Mouse (Mus musculus) C2C12 (cell line): ENCODE measurements around the gene Prr5. TPM values are rescaled to one million over a fixed set of nuclear protein-coding genes. Genes with fewer than 3 reads are reported as not detected.

Experiments used
- H3K27me3 ChIP-seq: one replicate; pipeline ENCODE4 v1.6.1; 2011; ENCODE audit not compliant: control insufficient read depth, insufficient read depth, insufficient read length
- H3K36me3 ChIP-seq: one replicate; pipeline ENCODE4 v1.6.1; 2011; ENCODE audit not compliant: control insufficient read depth, insufficient read depth
- H3K4me3 ChIP-seq: one replicate; pipeline ENCODE4 v1.5.1; 2011; ENCODE audit warnings: mild to moderate bottlenecking, control low read depth; ENCODE audit not compliant: poor library complexity, insufficient read depth, severe bottlenecking
- H3K79me2 ChIP-seq: one replicate; pipeline ENCODE4 v1.6.1; 2011; ENCODE audit not compliant: control insufficient read depth, insufficient read depth
- H3K79me3 ChIP-seq: one replicate; pipeline ENCODE4 v1.6.1; 2011; ENCODE audit warnings: low read depth, control low read depth
- H3ac ChIP-seq: one replicate; pipeline ENCODE3; 2011; ENCODE audit warnings: low read depth; ENCODE audit not compliant: control insufficient read depth, insufficient read length
- CEBPB ChIP-seq: IDR thresholded peaks from one replicate; pipeline ENCODE4 v1.6.1; 2011; ENCODE audit warnings: low read depth, mild to moderate bottlenecking, control low read depth, moderate library complexity
- CTCF ChIP-seq: IDR thresholded peaks from one replicate; pipeline ENCODE4 v1.5.1; 2011; ENCODE audit not compliant: control insufficient read depth, insufficient read depth, insufficient read length
- FOSL1 ChIP-seq: IDR thresholded peaks from one replicate; pipeline ENCODE4 v1.8.0; 2011; ENCODE audit warnings: mild to moderate bottlenecking, low read length; ENCODE audit not compliant: poor library complexity, insufficient read depth, severe bottlenecking
- MAX ChIP-seq: IDR thresholded peaks from one replicate; pipeline ENCODE4 v1.6.1; 2011; ENCODE audit warnings: mild to moderate bottlenecking, control low read depth
- MYOD1 ChIP-seq: IDR thresholded peaks from one replicate; pipeline ENCODE4 v1.6.1; 2011; ENCODE audit warnings: low read depth; ENCODE audit not compliant: control insufficient read depth, insufficient read length
- MYOG ChIP-seq: IDR thresholded peaks from one replicate; pipeline ENCODE4 v1.6.1; 2011; ENCODE audit not compliant: control insufficient read depth, insufficient read length; ENCODE audit errors: extremely low read depth
- USF1 ChIP-seq: IDR thresholded peaks from one replicate; pipeline ENCODE4 v1.6.1; 2011; ENCODE audit warnings: low read depth, mild to moderate bottlenecking, control low read depth, moderate library complexity
- polyA plus RNA-seq: library from polyadenylated mRNA; unstranded; fragments of >200 nt; fragmentation: generic; extraction: Trizol; gene quantifications from one replicate; pipeline ENCODE4 v1.2.1, GENCODE M21; 2012; ENCODE audit warnings: missing spikeins

Gene Prr5
- polyA plus RNA-seq, 1 experiment = 9.9 TPM

DNA sequence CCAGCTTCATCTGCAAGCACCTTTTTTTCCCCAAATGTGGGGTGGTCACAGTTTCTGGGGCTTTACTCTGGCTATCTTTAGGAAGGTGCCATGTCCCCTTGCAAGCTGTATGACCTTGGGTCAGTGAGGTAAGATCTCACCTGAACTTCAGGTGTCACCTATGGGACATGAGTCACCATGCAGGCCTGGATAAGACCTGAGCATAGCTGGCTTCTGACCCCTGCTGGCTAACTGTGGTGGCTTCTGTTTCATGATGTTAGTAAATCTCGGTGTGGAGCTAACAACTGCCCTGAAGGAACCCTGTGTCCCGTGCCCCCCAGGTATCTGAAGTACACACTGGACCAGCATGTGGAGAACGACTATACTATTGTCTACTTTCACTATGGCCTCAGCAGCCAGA, 72.2 kb downstream of the Prr5 start:
- TF ChIP-seq FOSL1 (no peak), MYOD1 (no peak), CEBPB (no peak), MYOG (no peak), MAX (no peak), CTCF (no peak), USF1 (no peak)
- H3K4me3 ChIP-seq = no peak overlapping the region
- no peaks in the 10 kb centered on the region for H3K27me3 ChIP-seq
- H3ac ChIP-seq = no peak overlapping the region
- H3K79me3 ChIP-seq = no peaks in the 10 kb centered on the region
- H3K79me2 ChIP-seq = no peaks in the 10 kb centered on the region
- no peaks in the 10 kb centered on the region for H3K36me3 ChIP-seq

GRCm38 (mm10) chr15:84743347-84743746, 73.9 kb downstream of the Prr5 start:
- H3K79me3 ChIP-seq = no peaks in the 10 kb centered on the region
- no peaks in the 10 kb centered on the region for H3K27me3 ChIP-seq
- H3ac ChIP-seq = no peak overlapping the region
- no peaks in the 10 kb centered on the region for H3K79me2 ChIP-seq
- no peak overlapping the region for H3K4me3 ChIP-seq
- H3K36me3 ChIP-seq = no peaks in the 10 kb centered on the region
- TF ChIP-seq MYOD1 = no peak
- TF ChIP-seq USF1 = peak; percentile 65

DNA sequence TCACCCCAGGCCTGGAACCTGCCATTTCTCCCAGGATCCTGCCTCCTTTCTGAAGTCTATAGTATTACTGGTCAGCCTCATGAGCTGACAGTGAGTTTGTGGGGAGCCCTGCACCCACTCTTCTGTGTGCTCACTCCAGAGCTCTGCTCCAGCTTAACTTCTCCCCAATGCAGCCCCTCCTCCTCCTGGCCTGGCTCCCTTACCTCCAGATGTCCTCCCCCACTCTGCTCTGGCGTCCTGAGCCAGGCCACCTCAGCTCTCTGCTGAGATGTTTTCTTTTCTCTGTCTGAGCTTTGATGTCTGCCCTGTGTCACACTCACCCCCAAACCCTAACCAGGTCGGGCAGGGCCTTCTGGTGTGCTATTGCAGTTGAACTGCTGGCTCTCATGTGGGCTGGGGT, 74.9 kb downstream of the Prr5 start:
- Histone ChIP-seq H3K36me3 (no peaks in the 10 kb centered on the region), H3K4me3 (no peak overlapping the region), H3K27me3 (no peaks in the 10 kb centered on the region), H3ac (no peak overlapping the region), H3K79me3 (no peaks in the 10 kb centered on the region), H3K79me2 (no peaks in the 10 kb centered on the region)
- TF ChIP-seq MYOD1 = no peak
- no peak for TF ChIP-seq CTCF
- TF ChIP-seq MYOG = no peak
- no peak for TF ChIP-seq FOSL1
- TF ChIP-seq USF1 = no peak
- no peak for TF ChIP-seq MAX

DNA sequence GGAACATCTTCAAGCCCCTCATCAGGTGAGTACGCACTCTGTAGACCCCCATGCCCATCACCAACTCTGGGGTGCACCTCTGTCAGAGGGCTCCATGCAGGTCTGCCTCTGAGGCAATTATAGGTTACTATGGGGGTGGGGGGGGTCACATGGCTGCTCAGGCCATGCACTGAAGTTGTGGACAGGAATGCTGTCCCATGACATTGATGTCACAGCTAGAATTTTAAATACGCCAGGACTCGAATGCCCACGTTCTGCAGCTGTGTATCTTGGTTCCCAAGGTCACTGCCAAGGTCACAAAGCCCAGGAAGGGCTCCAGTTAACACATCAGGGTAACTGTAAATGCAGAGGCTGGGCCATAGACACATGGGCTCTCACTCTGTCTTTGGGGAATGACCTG, 76.4 kb downstream of the Prr5 start:
- Histone ChIP-seq H3K79me2 (no peaks in the 10 kb centered on the region), H3K36me3 (no peaks in the 10 kb centered on the region)
- TF ChIP-seq FOSL1 (no peak), MAX (no peak), CTCF (no peak), MYOD1 (no peak), USF1 (no peak), MYOG (no peak), CEBPB (no peak)

More for the DNA sequence above, 76.4 kb downstream of the Prr5 start:
- no peaks in the 10 kb centered on the region for H3K79me3 ChIP-seq
- H3ac ChIP-seq = no peak overlapping the region
- no peaks in the 10 kb centered on the region for H3K27me3 ChIP-seq
- no peak overlapping the region for H3K4me3 ChIP-seq

Other genes starting within 250 kb of the Prr5 start
- gene Shisal1, start 222.5 kb upstream of the Prr5 start, polyA plus RNA-seq = not detected
- 0.01 TPM for gene Rtl6, start 111.8 kb upstream of the Prr5 start, polyA plus RNA-seq
- not detected for gene Arhgap8, start 50.4 kb downstream of the Prr5 start, polyA plus RNA-seq
- 0.26 TPM for gene Phf21b, start 186.4 kb downstream of the Prr5 start, polyA plus RNA-seq